Mouse (Mus musculus): Measurements from ENCODE around the gene Gm20696. TPM values are rescaled to one million over a fixed set of nuclear protein-coding genes. Genes with fewer than 3 reads are reported as not detected.

The Gm20696 gene
- polyA plus RNA-seq, 1 experiment: 1.7 TPM

DNA sequence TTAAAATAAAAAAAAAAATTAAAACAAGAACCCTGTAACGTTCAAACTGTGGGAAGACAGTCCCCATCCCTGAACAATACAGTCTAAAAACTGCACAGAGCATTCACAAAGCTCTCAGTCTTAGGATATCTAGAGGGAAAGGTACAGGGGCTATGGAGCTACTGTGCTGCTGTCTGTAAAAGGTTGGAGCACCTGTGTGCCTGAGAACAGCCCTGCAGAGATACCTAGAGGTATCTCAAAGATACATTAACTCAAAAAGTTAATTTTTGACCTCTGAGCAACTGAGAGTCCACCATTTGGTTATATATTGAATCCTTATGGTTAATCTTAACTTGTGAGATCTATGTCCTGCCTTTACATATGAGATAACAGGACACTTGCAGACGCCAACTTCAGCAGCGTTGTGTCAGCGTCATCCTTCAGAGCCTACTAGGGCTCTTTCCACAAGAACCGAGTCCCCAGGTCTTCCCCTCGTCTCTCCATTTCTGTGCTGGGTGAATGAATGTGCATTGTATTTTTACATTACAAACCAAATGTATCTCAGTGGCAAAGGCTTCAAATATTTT lies 174.5 kb downstream of the Gm20696 start:
- no peak for DNase-seq (ENCODE audit: low read depth in 1 of 2, low spot score in 2 of 2)
- no peaks in the 10 kb centered on the region for H3K36me3 ChIP-seq (ENCODE audit: control insufficient read depth, insufficient read depth, low read length)
- H3K27ac ChIP-seq (ENCODE audit: insufficient read depth, low read length): no peak overlapping the region
- H3K4me3 ChIP-seq (ENCODE audit: extremely low read depth, insufficient read depth, insufficient read length): no peak overlapping the region
- no peak for TF ChIP-seq CTCF (IDR thresholded peaks at IDR 0.05; ENCODE audit: extremely low read depth, insufficient read depth, insufficient read length, insufficient replicate concordance)
- TF ChIP-seq POLR2A (IDR thresholded peaks at IDR 0.05; ENCODE audit: low read depth, low read length): no peak
- no peaks in the 10 kb centered on the region for H3K27me3 ChIP-seq (ENCODE audit: control insufficient read depth, insufficient read depth, low read length)
- WGBS: 87% methylated on average over 6 of the region's 6 CpGs
- peaks cover 4% of the 10 kb centered on the region; the same call in 1 of the 2 replicates for H3K4me1 ChIP-seq (ENCODE audit: control insufficient read depth, insufficient read depth, insufficient read length)

DNA sequence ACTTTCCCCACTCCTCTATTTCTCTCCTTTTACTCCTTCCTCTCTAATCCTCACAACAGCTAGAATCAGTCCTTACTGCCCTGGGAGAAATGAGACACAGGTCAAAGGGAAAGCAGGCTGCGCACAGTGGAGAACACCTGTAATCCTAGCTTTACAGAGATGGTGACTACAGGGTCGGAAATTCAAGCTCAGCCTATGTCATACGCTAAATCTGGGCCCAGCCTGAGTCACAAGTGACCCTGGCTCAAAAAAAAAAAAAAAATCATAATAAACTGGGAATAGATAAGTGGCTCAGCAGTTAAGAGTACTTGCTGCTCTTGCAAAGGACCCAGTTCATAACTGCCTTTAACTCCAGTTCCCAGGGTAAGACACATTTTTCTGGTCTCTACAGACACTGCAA lies 175.5 kb downstream of the Gm20696 start:
- Histone ChIP-seq H3K27me3 (ENCODE audit: control insufficient read depth, insufficient read depth, low read length) (no peaks in the 10 kb centered on the region), H3K4me3 (ENCODE audit: extremely low read depth, insufficient read depth, insufficient read length) (no peak overlapping the region), H3K36me3 (ENCODE audit: control insufficient read depth, insufficient read depth, low read length) (no peaks in the 10 kb centered on the region), H3K27ac (ENCODE audit: insufficient read depth, low read length) (no peak overlapping the region), H3K4me1 (ENCODE audit: control insufficient read depth, insufficient read depth, insufficient read length) (peaks cover 4% of the 10 kb centered on the region; the same call in 1 of the 2 replicates)
- 93% methylated on average over 3 of the region's 3 CpGs for WGBS
- no peak for DNase-seq (ENCODE audit: low read depth in 1 of 2, low spot score in 2 of 2)
- TF ChIP-seq POLR2A (IDR thresholded peaks at IDR 0.05; ENCODE audit: low read depth, low read length) (no peak), CTCF (IDR thresholded peaks at IDR 0.05; ENCODE audit: extremely low read depth, insufficient read depth, insufficient read length, insufficient replicate concordance) (no peak)

DNA sequence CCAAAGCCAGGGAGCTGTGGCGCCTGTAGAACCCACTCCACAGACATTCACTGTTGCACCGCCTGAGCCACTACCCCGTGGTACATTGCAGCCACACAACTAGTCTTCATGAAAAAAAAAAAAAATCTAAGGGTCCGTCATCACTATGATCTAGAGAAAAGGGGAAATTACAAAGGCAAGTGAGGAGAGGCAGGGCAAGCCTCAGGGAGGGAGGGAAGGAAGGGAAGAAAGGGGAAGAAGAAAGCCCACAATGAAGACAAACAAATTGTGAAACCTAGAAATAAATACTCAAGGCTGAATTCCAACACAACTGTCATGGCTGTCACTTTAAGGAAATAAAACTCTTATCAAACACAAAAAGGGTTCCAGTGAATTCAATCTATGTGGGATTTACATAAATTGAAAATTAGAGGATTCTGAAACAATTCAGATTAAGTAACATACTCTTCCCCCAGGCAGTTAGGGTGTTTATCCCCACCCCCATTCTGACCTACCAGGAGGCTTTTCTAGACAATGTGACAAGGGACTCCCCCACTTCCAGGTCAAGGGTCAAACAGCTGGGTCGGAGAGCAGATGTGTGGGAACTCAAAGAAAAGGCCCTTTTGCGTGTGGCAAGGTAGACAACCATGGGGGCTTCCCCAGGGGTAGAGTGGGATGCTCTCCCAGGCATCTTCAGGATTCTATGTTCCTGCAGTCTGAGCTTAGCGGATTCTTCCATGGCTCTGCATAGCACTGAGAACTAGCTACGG lies 176.5 kb downstream of the Gm20696 start:
- Histone ChIP-seq H3K4me3 (ENCODE audit: extremely low read depth, insufficient read depth, insufficient read length) (no peak overlapping the region), H3K27ac (ENCODE audit: insufficient read depth, low read length) (no peak overlapping the region), H3K27me3 (ENCODE audit: control insufficient read depth, insufficient read depth, low read length) (no peaks in the 10 kb centered on the region), H3K4me1 (ENCODE audit: control insufficient read depth, insufficient read depth, insufficient read length) (peaks cover 11% of the 10 kb centered on the region; the same call in 1 of the 2 replicates), H3K36me3 (ENCODE audit: control insufficient read depth, insufficient read depth, low read length) (no peaks in the 10 kb centered on the region)
- 61% methylated on average over 8 of the region's 8 CpGs for WGBS
- no peak for TF ChIP-seq CTCF (IDR thresholded peaks at IDR 0.05; ENCODE audit: extremely low read depth, insufficient read depth, insufficient read length, insufficient replicate concordance)
- TF ChIP-seq POLR2A (IDR thresholded peaks at IDR 0.05; ENCODE audit: low read depth, low read length): no peak
- no peak for DNase-seq (ENCODE audit: low read depth in 1 of 2, low spot score in 2 of 2)

DNA sequence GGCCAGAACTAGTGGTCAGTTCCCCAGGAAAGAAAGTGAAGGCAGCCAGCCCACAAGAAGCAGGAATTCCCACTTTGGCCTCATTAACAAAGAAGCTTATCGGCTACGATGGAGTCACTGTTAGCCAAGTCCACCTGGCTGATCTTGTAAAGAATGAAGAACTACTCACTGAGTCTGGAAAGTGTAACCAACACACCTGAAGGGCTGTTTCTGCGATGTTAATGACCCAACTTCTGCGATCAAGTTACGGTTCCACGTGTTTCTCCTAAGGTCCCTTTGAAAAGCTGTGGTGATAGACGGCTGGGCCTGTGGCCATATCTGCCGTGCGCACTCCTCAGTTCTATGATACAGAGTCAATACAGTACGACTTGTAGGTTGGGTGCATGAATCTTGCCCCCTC lies 177.2 kb downstream of the Gm20696 start:
- WGBS: 82% methylated on average over 10 of the region's 10 CpGs
- no peak overlapping the region for H3K27ac ChIP-seq (ENCODE audit: insufficient read depth, low read length)
- no peak overlapping the region for H3K4me3 ChIP-seq (ENCODE audit: extremely low read depth, insufficient read depth, insufficient read length)
- TF ChIP-seq POLR2A (IDR thresholded peaks at IDR 0.05; ENCODE audit: low read depth, low read length): no peak
- TF ChIP-seq CTCF (IDR thresholded peaks at IDR 0.05; ENCODE audit: extremely low read depth, insufficient read depth, insufficient read length, insufficient replicate concordance): no peak
- DNase-seq (ENCODE audit: low read depth in 1 of 2, low spot score in 2 of 2): no peak
- peaks cover 16% of the 10 kb centered on the region; the same call in 1 of the 2 replicates for H3K4me1 ChIP-seq (ENCODE audit: control insufficient read depth, insufficient read depth, insufficient read length)
- no peaks in the 10 kb centered on the region for H3K27me3 ChIP-seq (ENCODE audit: control insufficient read depth, insufficient read depth, low read length)
- H3K36me3 ChIP-seq (ENCODE audit: control insufficient read depth, insufficient read depth, low read length): no peaks in the 10 kb centered on the region

GRCm38 (mm10) chr6:99485884-99486640 lies 180.5 kb downstream of the Gm20696 start:
- whole genome bisulfite sequencing: 61% methylated on average over 12 of the region's 12 CpGs
- H3K36me3 ChIP-seq (ENCODE audit: control insufficient read depth, insufficient read depth, low read length): no peaks in the 10 kb centered on the region
- no peak overlapping the region for H3K27ac ChIP-seq (ENCODE audit: insufficient read depth, low read length)
- H3K4me1 ChIP-seq (ENCODE audit: control insufficient read depth, insufficient read depth, insufficient read length): peaks cover 20% of the 10 kb centered on the region; the same call in 1 of the 2 replicates
- no peaks in the 10 kb centered on the region for H3K27me3 ChIP-seq (ENCODE audit: control insufficient read depth, insufficient read depth, low read length)
- DNase-seq (ENCODE audit: low read depth in 1 of 2, low spot score in 2 of 2): peak in 1 of 2 experiments; percentile 32
- H3K4me3 ChIP-seq (ENCODE audit: extremely low read depth, insufficient read depth, insufficient read length): no peak overlapping the region
- no peak for TF ChIP-seq POLR2A (IDR thresholded peaks at IDR 0.05; ENCODE audit: low read depth, low read length)
- no peak for TF ChIP-seq CTCF (IDR thresholded peaks at IDR 0.05; ENCODE audit: extremely low read depth, insufficient read depth, insufficient read length, insufficient replicate concordance)

GRCm38 (mm10) chr6:99485217-99485883 lies 181.2 kb downstream of the Gm20696 start:
- DNase-seq (ENCODE audit: low read depth in 1 of 2, low spot score in 2 of 2): peak in 1 of 2 experiments; percentile 27
- WGBS: 26% methylated on average over 20 of the region's 20 CpGs
- H3K27ac ChIP-seq (ENCODE audit: insufficient read depth, low read length): peak overlapping the region; percentile 5; the same call in 1 of the 2 replicates
- TF ChIP-seq POLR2A (IDR thresholded peaks at IDR 0.05; ENCODE audit: low read depth, low read length) (no peak), CTCF (IDR thresholded peaks at IDR 0.05; ENCODE audit: extremely low read depth, insufficient read depth, insufficient read length, insufficient replicate concordance) (no peak)
- peak overlapping the region; percentile 41; the same call in 1 of the 2 replicates for H3K4me3 ChIP-seq (ENCODE audit: extremely low read depth, insufficient read depth, insufficient read length)
- no peaks in the 10 kb centered on the region for H3K36me3 ChIP-seq (ENCODE audit: control insufficient read depth, insufficient read depth, low read length)
- peaks cover 17% of the 10 kb centered on the region; the same call in 1 of the 2 replicates for H3K4me1 ChIP-seq (ENCODE audit: control insufficient read depth, insufficient read depth, insufficient read length)
- no peaks in the 10 kb centered on the region for H3K27me3 ChIP-seq (ENCODE audit: control insufficient read depth, insufficient read depth, low read length)
